Mouse (Mus musculus) embryonic fibroblast, embryonic 13.5 days (primary cell): ENCODE measurements at regions not wholly inside any gene's neighbourhood (a gene's known extent, or its start where the extent isn't known, plus 50 kb on each side); places are given as distances from the start of the nearest gene placed in this dataset.

Source experiments
- CTCF ChIP-seq: IDR thresholded peaks from 2 replicates; pipeline ENCODE4 v1.5.1; 2011; ENCODE audit warnings: mild to moderate bottlenecking, control low read depth, low read length, moderate library complexity, borderline replicate concordance; ENCODE audit not compliant: insufficient read depth
- POLR2A ChIP-seq: IDR thresholded peaks from 2 replicates; pipeline ENCODE4 v1.6.1; 2011; ENCODE audit warnings: low read depth, mild to moderate bottlenecking, control low read depth, low read length, moderate library complexity

- TF ChIP-seq POLR2A, result no peak
- TF ChIP-seq CTCF, result no peak
Measured at GRCm38 (mm10) chr13:119314356-119314755, 114.0 kb upstream of the Paip1 start.
